Mouse (Mus musculus): ENCODE data around the gene Pkp1.

The Pkp1 gene

GRCm38 (mm10) chr1:135909381-135909780 is 9.6 kb downstream of the Pkp1 start:
- DNase-seq (ENCODE audit: low read depth, low spot score) = no peak

- DNase-seq (ENCODE audit: low read depth, low spot score) = no peak
Observed at GRCm38 (mm10) chr1:135906736-135907135, 12.3 kb downstream of the Pkp1 start.

GRCm38 (mm10) chr1:135899991-135900515 is 19.0 kb downstream of the Pkp1 start:
- no peak for DNase-seq (ENCODE audit: low read depth, low spot score)

GRCm38 (mm10) chr1:135899295-135899694 is 19.7 kb downstream of the Pkp1 start:
- DNase-seq (ENCODE audit: low read depth, low spot score) = no peak

GRCm38 (mm10) chr1:135895367-135895766 is 23.6 kb downstream of the Pkp1 start:
- DNase-seq (ENCODE audit: low read depth, low spot score) = no peak

- DNase-seq (ENCODE audit: low read depth, low spot score) = no peak
Observed at GRCm38 (mm10) chr1:135893377-135893776, 25.6 kb downstream of the Pkp1 start.

GRCm38 (mm10) chr1:135892764-135893163 is 26.2 kb downstream of the Pkp1 start:
- DNase-seq (ENCODE audit: low read depth, low spot score) = no peak

- DNase-seq (ENCODE audit: low read depth, low spot score) = no peak
Observed at GRCm38 (mm10) chr1:135892233-135892632, 26.8 kb downstream of the Pkp1 start.

- DNase-seq (ENCODE audit: low read depth, low spot score) = no peak
Observed at GRCm38 (mm10) chr1:135891424-135892216, 27.4 kb downstream of the Pkp1 start.

GRCm38 (mm10) chr1:135889461-135890185 is 29.4 kb downstream of the Pkp1 start:
- DNase-seq (ENCODE audit: low read depth, low spot score) = no peak

GRCm38 (mm10) chr1:135882385-135883109 is 36.5 kb downstream of the Pkp1 start:
- DNase-seq (ENCODE audit: low read depth, low spot score) = peak; percentile 82

- DNase-seq (ENCODE audit: low read depth, low spot score) = no peak
Observed at GRCm38 (mm10) chr1:135877248-135877647, 41.8 kb downstream of the Pkp1 start.

- DNase-seq (ENCODE audit: low read depth, low spot score) = no peak
Observed at GRCm38 (mm10) chr1:135872991-135873390, 46.0 kb downstream of the Pkp1 start.

- DNase-seq (ENCODE audit: low read depth, low spot score) = no peak
Observed at GRCm38 (mm10) chr1:135868570-135868969, 50.4 kb downstream of the Pkp1 start.

- DNase-seq (ENCODE audit: low read depth, low spot score) = peak; percentile 88
Observed at GRCm38 (mm10) chr1:135865518-135866194, 53.4 kb downstream of the Pkp1 start.

GRCm38 (mm10) chr1:135864830-135865229 is 54.2 kb downstream of the Pkp1 start:
- no peak for DNase-seq (ENCODE audit: low read depth, low spot score)

GRCm38 (mm10) chr1:135863786-135864335 is 55.1 kb downstream of the Pkp1 start:
- no peak for DNase-seq (ENCODE audit: low read depth, low spot score)

- no peak for DNase-seq (ENCODE audit: low read depth, low spot score)
Observed at GRCm38 (mm10) chr1:135862561-135862960, 56.4 kb downstream of the Pkp1 start.

GRCm38 (mm10) chr1:135861980-135862552 is 56.9 kb downstream of the Pkp1 start:
- peak; percentile 18 for DNase-seq (ENCODE audit: low read depth, low spot score)

GRCm38 (mm10) chr1:135861091-135861490 is 57.9 kb downstream of the Pkp1 start:
- DNase-seq (ENCODE audit: low read depth, low spot score) = no peak

- no peak for DNase-seq (ENCODE audit: low read depth, low spot score)
Observed at GRCm38 (mm10) chr1:135858533-135858932, 60.5 kb downstream of the Pkp1 start.

All from ZHBTc4 (cell line).